Mouse (Mus musculus) stomach, embryonic 16.5 days (tissue): ENCODE measurements around the gene Mycn. TPM values are rescaled to one million over a fixed set of nuclear protein-coding genes. Genes with fewer than 3 reads are reported as not detected.

Experiments
- ATAC-seq: fragments of 200-750 bp; cut with Nextera tagmentation; 2 replicates; pipeline ENCODE4 v1.8.0; 2017; ENCODE audit warnings: moderate number of reproducible peaks, moderate TSS enrichment; ENCODE audit not compliant: insufficient read depth, low FRiP score
- H3K27ac ChIP-seq: fragments of 300-500 bp; sonication (generic); 2 replicates; pipeline ENCODE4 v1.5.1; 2014; ENCODE audit warnings: low read length
- H3K27me3 ChIP-seq: fragments of 300-500 bp; sonication (generic); 2 replicates; pipeline ENCODE4 v1.6.1; 2014; ENCODE audit warnings: low read length, control low read depth, mixed read lengths; ENCODE audit not compliant: control insufficient read depth, insufficient read depth
- H3K36me3 ChIP-seq: fragments of 300-500 bp; sonication (generic); 2 replicates; pipeline ENCODE4 v1.6.1; 2014; ENCODE audit warnings: low read length; ENCODE audit not compliant: control insufficient read depth, insufficient read depth
- H3K4me1 ChIP-seq: fragments of 300-500 bp; sonication (generic); 2 replicates; pipeline ENCODE4 v1.6.1; 2014; ENCODE audit warnings: low read length, control low read depth, mixed read lengths; ENCODE audit not compliant: control insufficient read depth, insufficient read depth
- H3K4me2 ChIP-seq: fragments of 300-500 bp; sonication (generic); 2 replicates; pipeline ENCODE4 v1.6.1; 2014; ENCODE audit warnings: low read depth, low read length, mixed read lengths
- H3K4me3 ChIP-seq: fragments of 300-500 bp; sonication (generic); replicated peaks from 2 replicates; pipeline ENCODE4 v1.5.1; 2014; ENCODE audit warnings: mild to moderate bottlenecking, low read length
- H3K9ac ChIP-seq: fragments of 300-500 bp; sonication (generic); 2 replicates; pipeline ENCODE4 v1.6.1; 2014; ENCODE audit warnings: low read length
- H3K9me3 ChIP-seq: fragments of 300-500 bp; sonication (generic); replicated peaks from 2 replicates; pipeline ENCODE4 v1.6.1; 2016; ENCODE audit warnings: low read length, control low read depth; ENCODE audit not compliant: control insufficient read depth
- WGBS: fragments of 180-500 bp; shearing (Covaris S2); extraction: QIAGEN DNeasy Blood & Tissue Kit; methylation state at CpG from one replicate; pipeline ENCODE4 v1.1.7; 2014; 5-methylcytosine and 5-hydroxymethylcytosine counted together
- polyA plus RNA-seq: library from polyadenylated mRNA; unstranded; fragments of >200 nt; fragmentation: Nextera tagmentation; extraction: Ambion mirVana; gene quantifications from 2 replicates; pipeline ENCODE4 v1.2.1, GENCODE M21; 2015

The Mycn gene
- 22.3 and 26.5 TPM in 2 replicates for polyA plus RNA-seq

DNA sequence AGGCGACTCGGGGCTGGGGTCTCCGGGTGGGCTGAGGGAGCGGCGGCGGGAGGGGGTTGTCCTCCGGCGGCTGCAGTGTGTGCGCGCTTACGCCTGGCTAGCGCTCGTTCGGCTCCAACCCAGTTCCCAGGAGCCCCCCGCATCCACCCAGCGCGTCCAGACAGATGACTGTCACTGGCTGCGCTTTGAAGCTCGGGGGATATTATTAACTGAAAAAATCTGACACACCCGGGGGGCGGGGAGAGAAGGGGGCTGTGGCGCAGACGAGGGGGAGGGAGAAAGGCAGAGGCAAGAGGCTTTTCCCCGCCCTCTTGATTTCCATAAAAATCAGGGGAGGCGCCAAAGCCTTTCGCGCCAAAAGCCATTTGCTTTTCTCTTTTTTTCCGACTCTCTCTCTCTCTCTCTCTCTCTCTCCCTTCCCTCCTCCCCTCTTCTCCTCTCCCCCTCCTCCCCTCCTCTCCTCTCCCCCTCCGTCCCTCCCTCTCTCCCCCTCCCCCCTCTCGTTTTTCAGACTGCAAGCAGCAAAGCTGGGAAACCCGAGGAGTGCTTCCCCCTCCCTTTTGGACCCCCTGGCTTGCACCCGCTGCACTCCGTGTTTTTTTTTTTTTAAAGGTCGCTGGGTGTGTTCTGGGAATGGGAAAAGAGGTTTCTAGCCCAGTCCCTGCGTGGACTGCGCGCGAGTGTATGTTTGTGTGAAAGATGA is at the start of gene Mycn:
Gene Mycn, minus strand, starts transcription at position 254 of the 703 bp plus-strand sequence.
- WGBS: under 1% methylated on average over 38 of the region's 38 CpGs
- H3K9ac ChIP-seq: peak within 1 kb of the TSS; percentile 87
- peak; percentile 79 for ATAC-seq
- peak within 1 kb of the TSS; percentile 87 for H3K4me2 ChIP-seq
- H3K27ac ChIP-seq: peak within 1 kb of the TSS; percentile 82
- no peaks in the 10 kb centered on the region; the same call in 1 of the 2 replicates for H3K27me3 ChIP-seq
- peaks cover 18% of the 10 kb centered on the region for H3K4me1 ChIP-seq
- no peaks in the 10 kb centered on the region for H3K9me3 ChIP-seq
- peak within 1 kb of the TSS; percentile 81 for H3K4me3 ChIP-seq
- H3K36me3 ChIP-seq: 0 out of 2 replicates have a peak, but pooled peaks cover 3% of the 10 kb centered on the region

DNA sequence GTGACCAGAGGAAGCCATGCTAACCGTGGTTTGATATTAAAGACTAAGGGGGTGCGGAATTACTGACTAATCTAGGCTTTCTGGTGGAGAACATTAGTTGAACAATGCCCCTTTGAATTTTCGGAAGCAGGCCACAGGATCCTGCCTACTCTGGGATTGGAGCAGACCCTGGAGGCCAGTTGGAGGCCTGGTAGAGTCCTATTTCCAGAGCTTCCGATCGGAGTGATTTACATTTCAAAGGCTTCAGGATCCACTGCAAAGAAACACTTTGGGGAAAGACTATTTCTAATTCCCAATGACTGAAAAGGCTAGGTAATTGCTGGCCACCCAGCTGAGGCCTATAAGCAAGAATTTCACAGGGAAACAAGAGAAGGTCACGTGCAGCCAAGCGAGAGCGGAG is 45.7 kb upstream of the Mycn start:
- Histone ChIP-seq H3K4me3 (no peak overlapping the region), H3K4me2 (no peak overlapping the region), H3K9me3 (no peaks in the 10 kb centered on the region), H3K9ac (no peak overlapping the region), H3K27me3 (no peaks in the 10 kb centered on the region), H3K36me3 (no peaks in the 10 kb centered on the region), H3K4me1 (no peaks in the 10 kb centered on the region), H3K27ac (no peak overlapping the region)
- no peak for ATAC-seq
- WGBS: 90% methylated on average over 8 of the region's 8 CpGs

DNA sequence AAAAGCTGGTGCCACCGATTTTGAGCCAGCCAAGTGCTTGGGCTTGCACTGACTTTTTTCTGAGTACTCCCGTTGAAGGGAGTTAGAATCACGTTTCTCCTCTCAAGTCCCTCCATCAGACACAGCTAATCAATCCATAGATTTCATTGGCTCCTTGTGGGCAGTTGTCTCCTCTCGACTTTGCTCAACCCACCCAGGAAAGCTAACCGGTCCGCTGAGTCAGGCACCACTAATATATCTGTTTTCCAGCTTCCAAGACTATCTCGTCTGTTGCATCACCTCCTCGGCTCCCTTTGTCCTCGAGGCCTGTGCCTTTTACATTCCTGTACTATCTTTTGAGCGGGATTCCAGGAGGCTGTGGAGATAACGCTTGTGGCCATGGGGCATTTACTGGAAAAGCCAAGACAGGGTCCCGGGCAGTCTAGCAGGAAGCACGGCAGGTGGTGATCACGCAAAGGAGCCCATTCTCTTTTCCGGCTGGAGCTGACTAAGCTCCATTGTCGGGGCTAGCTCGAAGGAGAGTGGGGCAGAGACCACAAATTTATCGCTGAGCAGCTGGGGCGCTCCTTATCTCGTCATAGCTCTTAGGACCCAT is 45.0 kb upstream of the Mycn start:
- no peaks in the 10 kb centered on the region for H3K36me3 ChIP-seq
- H3K9me3 ChIP-seq: no peaks in the 10 kb centered on the region

DNA sequence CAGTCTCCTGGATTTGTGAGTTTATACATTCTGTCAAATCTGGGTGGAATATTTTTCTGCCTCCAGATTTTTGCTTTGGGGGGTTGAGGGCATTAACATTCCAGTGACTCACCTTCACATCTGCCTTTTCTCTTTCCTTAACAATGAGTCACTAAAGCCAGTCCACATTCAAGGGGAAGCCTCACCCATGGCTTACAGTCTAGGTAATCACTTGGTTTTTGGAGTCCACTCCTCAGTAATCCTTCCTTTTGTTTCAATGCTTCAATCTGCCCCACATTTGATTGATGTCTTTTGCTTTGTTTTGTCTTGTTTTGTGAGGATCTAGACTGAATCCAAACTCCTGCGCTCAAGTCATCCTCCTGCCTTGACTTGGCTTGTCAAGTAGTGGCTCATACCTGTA is 41.3 kb upstream of the Mycn start:
- H3K27ac ChIP-seq: no peak overlapping the region
- H3K27me3 ChIP-seq: no peaks in the 10 kb centered on the region
- H3K4me2 ChIP-seq: no peak overlapping the region
- no peak overlapping the region for H3K9ac ChIP-seq
- no peaks in the 10 kb centered on the region for H3K4me1 ChIP-seq
- H3K4me3 ChIP-seq: no peak overlapping the region
- H3K9me3 ChIP-seq: no peaks in the 10 kb centered on the region
- 78% methylated on average over 1 of the region's 1 CpGs for WGBS
- no peaks in the 10 kb centered on the region for H3K36me3 ChIP-seq
- ATAC-seq: no peak

More for the DNA sequence above, 45.0 kb upstream of the Mycn start:
- ATAC-seq: no peak
- Histone ChIP-seq H3K4me2 (no peak overlapping the region), H3K27me3 (no peaks in the 10 kb centered on the region), H3K9ac (no peak overlapping the region), H3K4me3 (no peak overlapping the region), H3K27ac (no peak overlapping the region), H3K4me1 (no peaks in the 10 kb centered on the region)
- WGBS: 77% methylated on average over 20 of the region's 20 CpGs

DNA sequence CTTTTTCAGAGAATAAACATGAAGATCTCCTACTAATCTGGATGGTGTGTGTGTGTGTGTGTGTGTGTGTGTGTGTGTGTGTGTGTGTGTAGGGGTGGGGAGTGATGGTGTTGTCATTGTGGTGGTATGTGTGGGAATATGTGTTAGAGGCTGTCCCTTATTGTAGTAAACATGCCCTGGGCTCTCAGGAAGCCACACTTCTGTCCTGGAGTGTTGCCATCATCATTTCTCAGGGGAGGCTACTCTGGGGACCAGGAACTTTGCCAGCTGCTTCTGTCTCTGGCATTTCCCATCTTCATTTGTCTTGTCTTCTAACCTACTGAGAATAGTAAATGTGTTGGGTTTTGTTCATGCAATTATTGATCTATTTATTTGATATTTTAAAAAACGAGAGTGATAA is 33.7 kb upstream of the Mycn start:
- Histone ChIP-seq H3K36me3 (no peaks in the 10 kb centered on the region), H3K27ac (no peak overlapping the region), H3K9ac (no peak overlapping the region), H3K9me3 (no peaks in the 10 kb centered on the region), H3K4me1 (peaks cover 5% of the 10 kb centered on the region; the same call in 1 of the 2 replicates), H3K27me3 (no peaks in the 10 kb centered on the region), H3K4me2 (no peak overlapping the region), H3K4me3 (no peak overlapping the region)
- no peak for ATAC-seq
- 67% methylated on average over 1 of the region's 1 CpGs for WGBS

- no peak overlapping the region for H3K27ac ChIP-seq
- ATAC-seq: no peak
- 31% methylated on average over 8 of the region's 8 CpGs for WGBS
Observed at GRCm38 (mm10) chr12:12972756-12973435, 31.2 kb upstream of the Mycn start.

GRCm38 (mm10) chr12:12967946-12968345 is 26.2 kb upstream of the Mycn start:
- Histone ChIP-seq H3K36me3 (no peaks in the 10 kb centered on the region), H3K4me2 (no peak overlapping the region), H3K4me3 (no peak overlapping the region), H3K9ac (no peak overlapping the region), H3K27ac (no peak overlapping the region), H3K4me1 (peaks cover 12% of the 10 kb centered on the region; the same call in 1 of the 2 replicates), H3K9me3 (no peaks in the 10 kb centered on the region), H3K27me3 (no peaks in the 10 kb centered on the region)
- WGBS: 71% methylated on average over 2 of the region's 2 CpGs
- no peak for ATAC-seq

More at GRCm38 (mm10) chr12:12972756-12973435, 31.2 kb upstream of the Mycn start:
- no peak overlapping the region for H3K9ac ChIP-seq
- peaks cover 5% of the 10 kb centered on the region; the same call in 1 of the 2 replicates for H3K4me1 ChIP-seq
- H3K9me3 ChIP-seq: no peaks in the 10 kb centered on the region
- no peak overlapping the region for H3K4me3 ChIP-seq
- no peaks in the 10 kb centered on the region for H3K27me3 ChIP-seq
- no peaks in the 10 kb centered on the region for H3K36me3 ChIP-seq
- H3K4me2 ChIP-seq: no peak overlapping the region

DNA sequence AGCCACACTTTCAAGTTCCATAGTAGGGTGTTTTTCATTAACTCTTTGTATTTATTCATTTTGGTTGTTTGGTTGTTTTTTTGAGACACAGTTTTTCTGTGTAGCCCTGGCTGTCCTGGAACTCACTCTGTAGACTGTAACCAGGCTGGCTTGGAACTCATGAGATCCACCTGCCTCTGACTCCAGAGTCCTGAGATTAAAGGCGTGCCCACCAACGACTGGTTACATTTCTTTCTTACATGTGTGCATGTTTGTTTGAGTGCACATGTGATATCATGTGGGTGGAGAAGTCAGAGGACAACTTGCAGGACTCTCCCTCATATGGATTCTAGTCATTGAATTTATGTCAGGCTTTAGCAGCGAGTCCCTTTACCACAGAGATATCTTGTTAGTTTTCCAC is 23.1 kb upstream of the Mycn start:
- Histone ChIP-seq H3K4me3 (no peak overlapping the region), H3K4me1 (0 out of 2 replicates have a peak, but pooled peaks cover 7% of the 10 kb centered on the region), H3K27me3 (no peaks in the 10 kb centered on the region), H3K9ac (no peak overlapping the region), H3K36me3 (no peaks in the 10 kb centered on the region), H3K9me3 (no peaks in the 10 kb centered on the region), H3K27ac (no peak overlapping the region), H3K4me2 (no peak overlapping the region)
- ATAC-seq: no peak
- WGBS: 83% methylated on average over 3 of the region's 3 CpGs

DNA sequence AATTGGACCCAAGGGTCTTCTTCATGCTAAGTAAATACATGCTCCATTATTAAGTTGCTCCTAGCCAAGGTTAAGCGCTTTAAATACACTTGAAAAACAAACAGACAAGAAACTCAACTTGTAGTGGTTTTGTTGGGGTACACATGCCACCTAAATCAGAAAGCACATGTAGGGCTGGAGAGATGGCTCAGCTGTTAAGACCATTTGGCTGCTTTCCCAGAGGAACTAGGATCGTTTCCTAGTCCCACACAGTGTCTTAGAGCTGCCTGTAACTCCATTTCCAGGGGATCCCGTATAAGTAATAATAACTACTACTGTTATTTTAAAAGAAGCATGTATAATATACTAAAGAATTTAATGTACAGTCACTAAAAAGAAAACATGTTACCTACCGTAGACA is 5.9 kb upstream of the Mycn start:
- H3K4me2 ChIP-seq: no peak overlapping the region
- 53% methylated on average over 4 of the region's 4 CpGs for WGBS
- no peak for ATAC-seq
- no peak overlapping the region for H3K27ac ChIP-seq
- no peaks in the 10 kb centered on the region for H3K4me1 ChIP-seq
- no peak overlapping the region for H3K4me3 ChIP-seq
- no peaks in the 10 kb centered on the region for H3K9me3 ChIP-seq
- H3K9ac ChIP-seq: no peak overlapping the region
- no peaks in the 10 kb centered on the region; the same call in 1 of the 2 replicates for H3K27me3 ChIP-seq
- H3K36me3 ChIP-seq: no peaks in the 10 kb centered on the region
